Mouse (Mus musculus) cortical plate, adult 2 months (tissue): ENCODE results near the gene Tpst2.

Experiments used
- CTCF ChIP-seq: fragments of 200-500 bp; IDR thresholded peaks from 2 replicates; pipeline ENCODE4 v1.5.1; 2011; ENCODE audit warnings: mild to moderate bottlenecking, control low read depth, low read length; ENCODE audit not compliant: insufficient read depth; ENCODE audit errors: extremely low read depth
- POLR2A ChIP-seq: fragments of 200-500 bp; IDR thresholded peaks from 2 replicates; pipeline ENCODE4 v1.6.1; 2011; ENCODE audit warnings: mild to moderate bottlenecking, low read length, control low read depth; ENCODE audit not compliant: insufficient read depth; ENCODE audit errors: extremely low read depth

DNA sequence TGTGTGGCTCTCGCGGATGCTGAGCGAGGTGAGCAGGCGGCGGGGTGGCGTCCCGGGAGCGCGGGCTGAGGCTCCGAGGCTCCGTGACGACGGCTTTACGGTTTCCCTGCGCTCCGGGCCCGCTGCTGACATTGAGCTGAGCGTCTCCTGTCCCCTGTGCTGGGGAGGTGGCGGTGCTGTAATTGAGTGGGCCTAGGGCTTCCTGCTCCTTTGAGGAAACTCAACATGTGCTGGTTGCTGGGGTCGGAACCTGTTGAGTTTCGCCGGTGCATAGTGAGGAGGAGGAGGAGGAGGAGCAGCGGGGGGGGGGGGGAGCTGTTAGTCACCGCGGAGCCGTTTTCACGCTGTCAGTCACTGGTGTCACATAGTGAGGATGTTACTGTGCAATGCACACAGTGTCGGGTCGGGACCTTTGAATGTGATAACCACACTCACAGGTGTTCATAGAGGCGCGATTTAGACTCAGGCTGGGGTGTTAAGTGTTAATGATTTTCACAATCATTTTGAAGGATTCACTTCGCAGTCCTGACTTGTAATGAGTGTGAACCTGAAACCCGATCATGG is 50.0 kb downstream of the Tpst2 start:
- no peak for TF ChIP-seq POLR2A
- TF ChIP-seq CTCF = no peak
